Comparison of ENCODE assay signal across 18 mouse cellular contexts in genomic region chr2:115742061-115742460, GRCm38 (mm10).
DNase-seq lines count a peak whose midpoint lies in the region; ATAC-seq lines count a peak whose summit lies in the region.
"Had no signal": no experiment of that assay in that cellular context is flagged by ENCODE, and none has a peak within 500 bp of the region (broad histone marks: within the 10 kb centered on the region; RNA-seq: fewer than 3 reads in every experiment).

No protein-coding gene starts in this region.

- no peaks in the 10 kb centered on the region for H3K4me1 ChIP-seq in neural tube, embryonic 15.5 days
- H3K4me1 ChIP-seq in midbrain, embryonic 13.5 days (replicated peaks) = no peaks in the 10 kb centered on the region
- H3K4me1 ChIP-seq: forebrain, embryonic 12.5 days; liver, embryonic 13.5 days; midbrain, embryonic 10.5 days had no signal

- WGBS in neural tube, embryonic 15.5 days = 83% methylated on average over 7 of the region's 7 CpGs
- WGBS in midbrain, embryonic 13.5 days = 95% methylated on average over 7 of the region's 7 CpGs

- H3K36me3 ChIP-seq in neural tube, embryonic 15.5 days = no peaks in the 10 kb centered on the region
- no peaks in the 10 kb centered on the region for H3K36me3 ChIP-seq in midbrain, embryonic 13.5 days
- H3K36me3 ChIP-seq: embryonic facial prominence, embryonic 15.5 days; forebrain, embryonic 12.5 days; heart, embryonic 13.5 days; liver, embryonic 13.5 days; midbrain, embryonic 10.5 days had no signal

- H3K4me3 ChIP-seq in neural tube, embryonic 15.5 days (replicated peaks) = no peak overlapping the region
- no peak overlapping the region for H3K4me3 ChIP-seq in midbrain, embryonic 13.5 days (replicated peaks)
- H3K4me3 ChIP-seq: embryonic facial prominence, embryonic 15.5 days; forebrain, embryonic 12.5 days; heart, embryonic 13.5 days; liver, embryonic 13.5 days; midbrain, embryonic 10.5 days; myocyte had no signal

- no peak overlapping the region for H3K9ac ChIP-seq in neural tube, embryonic 15.5 days (replicated peaks)
- H3K9ac ChIP-seq in midbrain, embryonic 13.5 days (replicated peaks) = no peak overlapping the region
- H3K9ac ChIP-seq: embryonic facial prominence, embryonic 15.5 days; forebrain, embryonic 12.5 days; heart, embryonic 13.5 days; liver, embryonic 13.5 days had no signal

- H3K9me3 ChIP-seq in neural tube, embryonic 15.5 days (replicated peaks) = no peaks in the 10 kb centered on the region
- H3K9me3 ChIP-seq in midbrain, embryonic 13.5 days = no peaks in the 10 kb centered on the region
- H3K9me3 ChIP-seq: embryonic facial prominence, embryonic 15.5 days; forebrain, embryonic 12.5 days; heart, embryonic 13.5 days; liver, embryonic 13.5 days; midbrain, embryonic 10.5 days had no signal

- H3K4me2 ChIP-seq in neural tube, embryonic 15.5 days = no peak overlapping the region
- H3K4me2 ChIP-seq in midbrain, embryonic 13.5 days (replicated peaks) = no peak overlapping the region
- H3K4me2 ChIP-seq: embryonic facial prominence, embryonic 15.5 days; forebrain, embryonic 12.5 days; heart, embryonic 13.5 days; liver, embryonic 13.5 days had no signal

- H3K27ac ChIP-seq in neural tube, embryonic 15.5 days (replicated peaks) = no peak overlapping the region
- H3K27ac ChIP-seq in midbrain, embryonic 13.5 days = no peak overlapping the region
- H3K27ac ChIP-seq: embryonic facial prominence, embryonic 15.5 days; forebrain, embryonic 12.5 days; heart, embryonic 13.5 days; liver, embryonic 13.5 days; midbrain, embryonic 10.5 days had no signal

- ATAC-seq in neural tube, embryonic 15.5 days (ENCODE audit: low FRiP score) = no peak
- ATAC-seq in midbrain, embryonic 13.5 days = no peak
- ATAC-seq: inflammation-experienced regulatory T-cells, adult 6 months; Patski had no signal

- DNase-seq in cerebellum, postnatal 14 days = peak; percentile 64 to 80
- no peak for DNase-seq in cerebellum, adult 9-11 months
- peak; percentile 54 for DNase-seq in 3T3-L1 (ENCODE audit: low read depth, low spot score)
- DNase-seq in adrenal gland, postnatal 10 days = peak; percentile 84
- DNase-seq in layer of hippocampus, adult 8-10 months (ENCODE audit: low spot score in 2 of 2) = peak; percentile 51 to 57
- DNase-seq in natural killer cell, adult 2 months (ENCODE audit: low spot score in 2 of 2) = no peak
- DNase-seq: cerebellum, adult 11-12 months; liver, embryonic 13.5 days; thymus, adult 2 months had no signal

- H3K27me3 ChIP-seq in neural tube, embryonic 15.5 days (replicated peaks) = no peaks in the 10 kb centered on the region
- H3K27me3 ChIP-seq in midbrain, embryonic 13.5 days = no peaks in the 10 kb centered on the region
- H3K27me3 ChIP-seq: embryonic facial prominence, embryonic 15.5 days; forebrain, embryonic 12.5 days; heart, embryonic 13.5 days; liver, embryonic 13.5 days; Patski had no signal

Comparison
In these comparisons a context has a peak if more than half of its experiments do, and no peak if none do; other contexts are left out.
1. DNase-seq: peak in cerebellum, postnatal 14 days (2 of 2), 3T3-L1 (single experiment), adrenal gland, postnatal 10 days (single experiment) and layer of hippocampus, adult 8-10 months (2 of 2); none in cerebellum, adult 9-11 months (single experiment) and natural killer cell, adult 2 months (0 of 2).